Mouse (Mus musculus) stomach, postnatal 0 days (tissue): ENCODE measurements at regions not wholly inside any gene's neighbourhood (a gene's known extent, or its start where the extent isn't known, plus 50 kb on each side); places are given as distances from the start of the nearest gene placed in this dataset.

Experiments
- CTCF ChIP-seq: IDR thresholded peaks from 2 replicates; pipeline ENCODE4 v1.5.1; 2016; ENCODE audit warnings: antibody characterized with exemption, low read depth, mild to moderate bottlenecking, moderate library complexity
- EP300 ChIP-seq: optimal IDR thresholded peaks from 2 replicates; pipeline ENCODE3; 2016; ENCODE audit warnings: antibody characterized with exemption

DNA sequence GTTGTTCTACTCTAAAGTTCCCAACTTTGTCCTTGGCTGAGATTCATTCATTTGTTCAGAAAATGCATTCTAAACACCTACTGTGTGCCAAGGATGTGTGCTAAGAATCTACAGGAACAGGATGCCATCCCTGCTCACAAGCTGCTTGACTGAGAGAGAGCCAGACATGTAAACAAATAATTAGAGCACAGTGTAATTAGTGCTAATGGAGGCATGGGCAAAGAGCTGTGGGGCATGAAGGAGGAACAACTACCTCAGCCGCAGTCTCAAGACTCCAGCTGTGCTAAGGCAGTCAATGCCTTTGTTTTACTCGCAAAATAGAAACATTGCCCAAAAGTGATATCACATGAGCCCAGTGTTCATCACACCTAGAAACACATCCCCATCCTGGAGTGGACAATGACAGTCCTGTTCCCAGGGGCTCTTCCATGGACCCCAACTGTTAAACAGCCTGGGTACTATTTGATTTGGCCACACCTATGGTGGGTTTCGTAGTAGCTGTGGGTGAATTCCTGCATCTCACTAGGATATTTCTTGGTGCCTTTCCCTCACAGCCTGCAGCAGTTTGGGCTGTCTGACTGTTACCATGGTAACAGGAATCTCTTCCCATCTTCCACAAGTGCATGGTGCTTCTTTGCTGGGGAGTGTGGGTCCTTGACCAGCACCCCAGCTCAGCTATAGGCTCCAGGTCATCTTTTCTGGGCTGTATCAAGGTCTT, 125.9 kb upstream of the 1700012A03Rik start:
- TF ChIP-seq CTCF = no peak
- no peak for TF ChIP-seq EP300
